Mouse (Mus musculus) midbrain, embryonic 16.5 days (tissue): ENCODE results near the gene Rmi1. TPM values are rescaled to one million over a fixed set of nuclear protein-coding genes. Genes with fewer than 3 reads are reported as not detected.
"Not testable (repeated sequence)": the region's sequence is repeated elsewhere in the genome, so short reads cannot be mapped to it uniquely, and the experiment has no call there.

Experiments
- ATAC-seq: fragments of 200-750 bp; cut with Nextera tagmentation; 2 replicates; pipeline ENCODE4 v1.8.0; 2017; ENCODE audit warnings: moderate TSS enrichment
- H3K27ac ChIP-seq: fragments of 300-500 bp; sonication (generic); 2 replicates; pipeline ENCODE4 v1.5.1; 2014; ENCODE audit warnings: mild to moderate bottlenecking, low read length, mixed read lengths
- H3K27me3 ChIP-seq: fragments of 300-500 bp; sonication (generic); 2 replicates; pipeline ENCODE4 v1.6.1; 2014; ENCODE audit warnings: low read depth, low read length, mixed read lengths; ENCODE audit not compliant: control insufficient read depth, insufficient read depth
- H3K36me3 ChIP-seq: fragments of 300-500 bp; sonication (generic); 2 replicates; pipeline ENCODE4 v1.6.1; 2014; ENCODE audit warnings: mild to moderate bottlenecking, low read length, moderate library complexity, mixed read lengths; ENCODE audit not compliant: control insufficient read depth, insufficient read depth
- H3K4me1 ChIP-seq: fragments of 300-500 bp; sonication (generic); 2 replicates; pipeline ENCODE4 v1.6.1; 2014; ENCODE audit warnings: mild to moderate bottlenecking, low read length, mixed read lengths; ENCODE audit not compliant: control insufficient read depth, insufficient read depth
- H3K4me2 ChIP-seq: fragments of 300-500 bp; sonication (generic); 2 replicates; pipeline ENCODE4 v1.6.1; 2014; ENCODE audit warnings: mild to moderate bottlenecking, low read length, mixed read lengths
- H3K4me3 ChIP-seq: fragments of 300-500 bp; sonication (generic); 2 replicates; pipeline ENCODE4 v1.5.1; 2014; ENCODE audit warnings: low read depth, mild to moderate bottlenecking, low read length, moderate library complexity, mixed read lengths
- H3K9ac ChIP-seq: fragments of 300-500 bp; sonication (generic); 2 replicates; pipeline ENCODE4 v1.6.1; 2014; ENCODE audit warnings: low read depth, low read length, mixed read lengths
- H3K9me3 ChIP-seq: fragments of 300-500 bp; sonication (generic); replicated peaks from 2 replicates; pipeline ENCODE4 v1.6.1; 2014; ENCODE audit warnings: mild to moderate bottlenecking, low read length, mixed read lengths; ENCODE audit not compliant: control insufficient read depth, poor library complexity, severe bottlenecking
- WGBS: fragments of 180-500 bp; shearing (Covaris S2); extraction: QIAGEN DNeasy Blood & Tissue Kit; methylation state at CpG from one replicate; pipeline ENCODE4 v1.1.7; 2014; 5-methylcytosine and 5-hydroxymethylcytosine counted together
- polyA plus RNA-seq: library from polyadenylated mRNA; unstranded; fragments of >200 nt; fragmentation: Nextera tagmentation; extraction: Ambion mirVana; gene quantifications from 2 replicates; pipeline ENCODE4 v1.2.1, GENCODE M21; 2015

Rmi1 gene
- polyA plus RNA-seq, 1 experiment from 2014 or later: 21.3 TPM

GRCm38 (mm10) chr13:58389324-58389951, 12.6 kb upstream of the Rmi1 start:
- H3K4me1 ChIP-seq: peaks cover 2% of the 10 kb centered on the region; the same call in 1 of the 2 replicates
- WGBS: 84% methylated on average over 2 of the region's 2 CpGs
- H3K9ac ChIP-seq: no peak overlapping the region
- H3K9me3 ChIP-seq: no peaks in the 10 kb centered on the region
- no peak overlapping the region for H3K4me2 ChIP-seq
- H3K27ac ChIP-seq: no peak overlapping the region
- ATAC-seq: no peak
- peaks cover 19% of the 10 kb centered on the region for H3K36me3 ChIP-seq
- H3K4me3 ChIP-seq: no peak overlapping the region
- no peaks in the 10 kb centered on the region for H3K27me3 ChIP-seq

GRCm38 (mm10) chr13:58394392-58394791, 7.7 kb upstream of the Rmi1 start:
- H3K9me3 ChIP-seq, H3K27ac ChIP-seq, H3K4me2 ChIP-seq, H3K4me1 ChIP-seq, ATAC-seq, H3K4me3 ChIP-seq, H3K9ac ChIP-seq, H3K27me3 ChIP-seq: not testable (repeated sequence)
- H3K36me3 ChIP-seq: peaks cover 47% of the 10 kb centered on the region
- 84% methylated on average over 11 of the region's 11 CpGs for WGBS

- H3K27ac ChIP-seq: no peak overlapping the region
- H3K27me3 ChIP-seq: no peaks in the 10 kb centered on the region
- no peak overlapping the region for H3K4me2 ChIP-seq
- no peak overlapping the region for H3K4me3 ChIP-seq
- peaks cover 10% of the 10 kb centered on the region for H3K4me1 ChIP-seq
- no peaks in the 10 kb centered on the region for H3K9me3 ChIP-seq
- WGBS: 89% methylated on average over 13 of the region's 13 CpGs
- no peak for ATAC-seq
- peaks cover 37% of the 10 kb centered on the region for H3K36me3 ChIP-seq
- H3K9ac ChIP-seq: no peak overlapping the region
These were observed 4.4 kb upstream of the Rmi1 start for GRCm38 (mm10) chr13:58397651-58398050.

GRCm38 (mm10) chr13:58400576-58400975, 1.5 kb upstream of the Rmi1 start:
- no peaks in the 10 kb centered on the region for H3K27me3 ChIP-seq
- peak overlapping the region; percentile 99 for H3K9ac ChIP-seq
- H3K9me3 ChIP-seq: no peaks in the 10 kb centered on the region
- peak overlapping the region; percentile 86 for H3K4me3 ChIP-seq
- peaks cover 19% of the 10 kb centered on the region for H3K36me3 ChIP-seq
- ATAC-seq: no peak
- no peak overlapping the region for H3K27ac ChIP-seq
- H3K4me1 ChIP-seq: peaks cover 10% of the 10 kb centered on the region
- peak overlapping the region; percentile 96 for H3K4me2 ChIP-seq
- under 1% methylated on average over 11 of the region's 11 CpGs for WGBS

GRCm38 (mm10) chr13:58401135-58402002, 679 bp upstream of the Rmi1 start:
- H3K4me3 ChIP-seq: peak overlapping the region; percentile 86
- peak overlapping the region; percentile 99 for H3K9ac ChIP-seq
- under 1% methylated on average over 76 of the region's 100 CpGs for WGBS
- no peaks in the 10 kb centered on the region for H3K27me3 ChIP-seq
- H3K4me1 ChIP-seq: peaks cover 10% of the 10 kb centered on the region
- ATAC-seq: peak; percentile 52
- peak overlapping the region; percentile 100 for H3K27ac ChIP-seq
- H3K9me3 ChIP-seq: no peaks in the 10 kb centered on the region
- H3K36me3 ChIP-seq: peaks cover 13% of the 10 kb centered on the region
- H3K4me2 ChIP-seq: peak overlapping the region; percentile 96

GRCm38 (mm10) chr13:58402744-58403110, 679 bp downstream of the Rmi1 start:
- peaks cover 4% of the 10 kb centered on the region for H3K36me3 ChIP-seq
- peak overlapping the region; percentile 86 for H3K4me3 ChIP-seq
- peak overlapping the region; percentile 48 for H3K4me2 ChIP-seq
- ATAC-seq: no peak; the same call in 1 of the 2 replicates
- peak overlapping the region; percentile 81 for H3K9ac ChIP-seq
- 0% methylated on average over 19 of the region's 48 CpGs for WGBS
- H3K4me1 ChIP-seq: peaks cover 10% of the 10 kb centered on the region
- peak overlapping the region; percentile 100 for H3K27ac ChIP-seq
- no peaks in the 10 kb centered on the region for H3K27me3 ChIP-seq
- no peaks in the 10 kb centered on the region for H3K9me3 ChIP-seq

- H3K36me3 ChIP-seq, ATAC-seq, H3K9me3 ChIP-seq, H3K27me3 ChIP-seq: not testable (repeated sequence)
- peak within 1 kb of the TSS; percentile 86 for H3K4me3 ChIP-seq
- peak within 1 kb of the TSS; percentile 100 for H3K27ac ChIP-seq
- WGBS: 6% methylated on average over 16 of the region's 17 CpGs
- H3K4me1 ChIP-seq: peaks cover 10% of the 10 kb centered on the region
- H3K9ac ChIP-seq: peak within 1 kb of the TSS; percentile 99
- H3K4me2 ChIP-seq: peak within 1 kb of the TSS; percentile 48
These were observed 1.2 kb downstream of the Rmi1 start, which contains the start of gene Hnrnpk for GRCm38 (mm10) chr13:58403243-58403642. Gene Hnrnpk (minus strand): TSS chr13:58403343.

- Histone ChIP-seq H3K36me3 (peaks cover 12% of the 10 kb centered on the region; the same call in 1 of the 2 replicates), H3K27me3 (no peaks in the 10 kb centered on the region), H3K4me3 (no peak overlapping the region), H3K4me2 (no peak overlapping the region), H3K4me1 (no peaks in the 10 kb centered on the region), H3K27ac (no peak overlapping the region), H3K9me3 (no peaks in the 10 kb centered on the region), H3K9ac (no peak overlapping the region)
- 94% methylated on average over 4 of the region's 4 CpGs for WGBS
- ATAC-seq: no peak
These were observed 9.0 kb downstream of the Rmi1 start for GRCm38 (mm10) chr13:58411073-58411472.

- H3K27me3 ChIP-seq: no peaks in the 10 kb centered on the region
- H3K9me3 ChIP-seq: no peaks in the 10 kb centered on the region
- no peak overlapping the region for H3K4me2 ChIP-seq
- H3K4me3 ChIP-seq: no peak overlapping the region
- no peaks in the 10 kb centered on the region for H3K4me1 ChIP-seq
- no peak overlapping the region for H3K9ac ChIP-seq
- ATAC-seq: no peak
- WGBS: 87% methylated on average over 6 of the region's 6 CpGs
- no peak overlapping the region for H3K27ac ChIP-seq
- peaks cover 7% of the 10 kb centered on the region; the same call in 1 of the 2 replicates for H3K36me3 ChIP-seq
These were observed 13.3 kb downstream of the Rmi1 start for GRCm38 (mm10) chr13:58415374-58415773.
